Mouse (Mus musculus) stomach, embryonic 15.5 days (tissue): ENCODE results near the gene Tjap1. TPM values are rescaled to one million over a fixed set of nuclear protein-coding genes. Genes with fewer than 3 reads are reported as not detected.

Source experiments
- ATAC-seq: fragments of 200-750 bp; cut with Nextera tagmentation; 2 replicates; pipeline ENCODE4 v1.8.0; 2017; ENCODE audit warnings: low read depth, moderate number of reproducible peaks, moderate TSS enrichment; ENCODE audit not compliant: insufficient read depth, low FRiP score
- H3K27ac ChIP-seq: fragments of 300-500 bp; sonication (generic); 2 replicates; pipeline ENCODE4 v1.5.1; 2015; ENCODE audit warnings: mild to moderate bottlenecking, inconsistent platforms
- H3K27me3 ChIP-seq: fragments of 300-500 bp; sonication (generic); replicated peaks from 2 replicates; pipeline ENCODE4 v1.6.1; 2015; ENCODE audit warnings: inconsistent platforms
- H3K36me3 ChIP-seq: fragments of 300-500 bp; sonication (generic); 2 replicates; pipeline ENCODE4 v1.6.1; 2015; ENCODE audit warnings: inconsistent platforms
- H3K4me1 ChIP-seq: fragments of 300-500 bp; sonication (generic); 2 replicates; pipeline ENCODE4 v1.6.1; 2015; ENCODE audit warnings: inconsistent platforms
- H3K4me2 ChIP-seq: fragments of 300-500 bp; sonication (generic); 2 replicates; pipeline ENCODE4 v1.6.1; 2015; ENCODE audit warnings: mild to moderate bottlenecking, inconsistent platforms
- H3K4me3 ChIP-seq: fragments of 300-500 bp; sonication (generic); replicated peaks from 2 replicates; pipeline ENCODE4 v1.5.1; 2015; ENCODE audit warnings: inconsistent platforms
- H3K9ac ChIP-seq: fragments of 300-500 bp; sonication (generic); 2 replicates; pipeline ENCODE4 v1.6.1; 2015; ENCODE audit warnings: inconsistent platforms
- H3K9me3 ChIP-seq: fragments of 300-500 bp; sonication (generic); 2 replicates; pipeline ENCODE4 v1.6.1; 2016; ENCODE audit warnings: inconsistent platforms
- WGBS: fragments of 180-500 bp; shearing (Covaris S2); methylation state at CpG from one replicate; pipeline ENCODE4 v1.1.7; 2015; 5-methylcytosine and 5-hydroxymethylcytosine counted together
- polyA plus RNA-seq: library from polyadenylated mRNA; unstranded; fragments of >200 nt; fragmentation: Nextera tagmentation; extraction: Ambion mirVana; gene quantifications from 2 replicates; pipeline ENCODE4 v1.2.1, GENCODE M21; 2015

The Tjap1 gene
- 33.8 and 37.2 TPM in 2 replicates for polyA plus RNA-seq

DNA sequence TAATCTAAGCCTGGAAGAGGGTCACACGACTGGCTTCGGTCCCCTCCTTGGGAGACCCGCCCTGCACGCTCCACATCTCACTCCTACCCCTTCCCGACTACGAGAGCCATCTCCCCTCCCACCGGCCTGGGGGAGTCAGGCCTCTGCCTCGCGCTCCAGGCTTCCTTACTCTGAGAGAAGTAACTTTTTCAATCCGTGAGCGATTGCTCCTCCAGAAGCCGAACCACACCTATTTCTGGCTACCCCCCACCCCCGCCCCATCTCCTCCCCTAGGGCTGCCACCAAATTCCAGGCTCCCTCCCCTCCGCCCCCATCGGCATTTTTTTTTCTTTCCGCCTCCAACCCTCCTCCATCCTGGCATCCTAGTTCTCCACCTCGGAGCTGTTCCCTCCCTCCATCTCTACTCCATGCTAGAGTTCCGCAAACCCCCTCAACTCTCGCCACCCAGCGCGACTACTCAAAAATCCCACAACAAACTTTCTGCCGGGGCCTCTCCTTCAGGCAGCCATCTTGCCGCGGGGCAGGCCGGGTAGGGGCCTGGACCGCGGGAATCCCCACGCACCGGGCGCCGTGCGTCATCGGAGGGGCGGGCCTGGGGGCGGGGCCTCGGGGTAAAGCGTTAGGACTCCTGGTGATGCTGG is at the start of gene Tjap1:
Gene Tjap1 (minus strand): TSS at position 544 of the 641 bp plus-strand sequence.
- Histone ChIP-seq H3K4me3 (peak within 1 kb of the TSS; percentile 75), H3K4me2 (peak within 1 kb of the TSS; percentile 91), H3K36me3 (0 out of 2 replicates have a peak, but pooled peaks cover 23% of the 10 kb centered on the region), H3K27me3 (no peaks in the 10 kb centered on the region), H3K9ac (peak within 1 kb of the TSS; percentile 56), H3K27ac (peak within 1 kb of the TSS; percentile 82), H3K9me3 (no peaks in the 10 kb centered on the region), H3K4me1 (peaks cover 10% of the 10 kb centered on the region)
- peak; percentile 95 for ATAC-seq
- under 1% methylated on average over 37 of the region's 37 CpGs for WGBS

DNA sequence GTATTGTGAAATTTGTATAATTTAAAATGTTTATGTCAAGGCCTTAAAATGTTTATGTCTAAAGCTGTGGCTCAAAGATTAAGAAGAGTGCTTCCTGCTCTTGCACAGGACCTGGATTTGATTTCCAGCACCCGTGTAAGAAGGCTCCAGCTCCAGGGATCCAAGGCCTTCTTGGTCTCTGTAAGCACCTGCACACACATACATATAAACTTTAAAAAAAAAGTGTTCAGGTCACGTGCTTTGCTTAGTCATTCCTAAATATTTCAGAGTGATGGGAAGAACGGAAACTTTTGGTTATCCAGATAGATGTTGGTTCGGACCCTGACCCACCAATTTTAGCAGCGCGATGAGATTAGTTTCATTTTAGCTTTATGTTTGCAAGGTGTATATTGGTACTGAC is 45.9 kb upstream of the Tjap1 start:
- H3K4me2 ChIP-seq: peak overlapping the region; percentile 88
- no peak overlapping the region for H3K9ac ChIP-seq
- ATAC-seq: no peak
- peak overlapping the region; percentile 70; the same call in 1 of the 2 replicates for H3K4me3 ChIP-seq
- H3K9me3 ChIP-seq: no peaks in the 10 kb centered on the region
- peak overlapping the region; percentile 98; the same call in 1 of the 2 replicates for H3K27ac ChIP-seq
- peaks cover 4% of the 10 kb centered on the region; the same call in 1 of the 2 replicates for H3K4me1 ChIP-seq
- WGBS: 64% methylated on average over 6 of the region's 6 CpGs
- H3K36me3 ChIP-seq: peaks cover 9% of the 10 kb centered on the region; the same call in 1 of the 2 replicates
- H3K27me3 ChIP-seq: no peaks in the 10 kb centered on the region

DNA sequence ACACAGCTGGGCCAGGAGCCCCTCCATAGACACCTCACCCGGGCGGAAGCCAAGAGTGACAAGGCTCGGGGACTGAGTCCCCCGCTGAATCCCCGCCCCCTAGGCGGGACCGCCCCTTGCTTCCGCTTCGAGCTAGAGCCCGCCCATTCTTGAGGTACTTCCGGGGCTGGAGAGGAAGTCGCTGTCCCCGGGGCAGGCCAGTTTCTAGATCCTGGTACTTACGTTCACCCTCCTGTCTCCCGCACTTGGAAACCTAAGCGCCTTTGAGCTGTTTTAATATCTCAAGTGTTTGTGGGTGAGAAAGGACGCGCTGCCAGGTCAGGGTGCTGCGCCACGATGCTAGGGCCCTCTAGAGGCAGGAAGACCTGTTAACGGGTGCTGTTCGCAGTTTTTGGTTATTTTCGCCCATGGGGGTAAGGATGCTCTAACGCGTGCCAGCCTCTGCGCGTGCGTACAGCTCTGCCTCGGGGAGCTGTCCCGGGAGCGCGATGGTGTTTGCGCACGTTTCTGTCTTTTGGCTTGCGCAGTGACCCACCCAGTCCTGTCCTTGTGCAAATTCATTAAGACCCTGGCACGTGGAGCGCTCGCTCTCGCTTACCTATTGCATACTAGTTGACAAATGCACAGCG is 45.2 kb upstream of the Tjap1 start, which contains the start of gene Abcc10:
Gene Abcc10 (minus strand): TSS at position 447 of the 629 bp plus-strand sequence.
- H3K27ac ChIP-seq: peak within 1 kb of the TSS; percentile 98
- ATAC-seq: peak; percentile 98
- H3K27me3 ChIP-seq: no peaks in the 10 kb centered on the region
- H3K4me3 ChIP-seq: peak within 1 kb of the TSS; percentile 70
- peak within 1 kb of the TSS; percentile 72 for H3K9ac ChIP-seq
- peaks cover 16% of the 10 kb centered on the region; the same call in 1 of the 2 replicates for H3K36me3 ChIP-seq
- no peaks in the 10 kb centered on the region for H3K9me3 ChIP-seq
- peaks cover 4% of the 10 kb centered on the region; the same call in 1 of the 2 replicates for H3K4me1 ChIP-seq
- H3K4me2 ChIP-seq: peak within 1 kb of the TSS; percentile 88
- under 1% methylated on average over 40 of the region's 40 CpGs for WGBS

DNA sequence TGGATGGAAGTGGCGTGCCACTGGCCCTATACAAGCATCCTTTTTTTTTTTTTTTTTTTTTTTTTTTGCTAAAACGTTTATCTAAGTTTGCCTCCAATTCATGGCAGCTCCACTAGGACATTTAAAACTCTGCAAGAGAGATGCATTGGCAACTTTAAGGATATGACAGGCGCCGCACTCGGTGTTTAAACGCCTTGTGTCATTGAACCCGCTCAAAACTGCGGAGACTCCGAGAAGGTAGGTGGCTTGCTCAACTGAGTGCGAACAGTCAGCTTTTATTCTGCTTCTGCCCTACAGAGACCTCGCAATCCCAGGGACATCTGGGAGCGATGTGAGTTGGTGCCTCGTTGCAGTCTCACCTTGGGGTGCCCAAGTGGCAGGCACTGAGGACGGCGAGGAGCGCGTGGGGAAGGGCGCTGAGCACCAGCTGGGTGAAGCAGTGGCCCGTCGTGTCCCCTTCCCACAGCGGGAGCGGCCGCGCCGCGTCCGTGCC is 44.6 kb upstream of the Tjap1 start:
- Histone ChIP-seq H3K9me3 (no peaks in the 10 kb centered on the region), H3K4me1 (peaks cover 4% of the 10 kb centered on the region; the same call in 1 of the 2 replicates), H3K4me3 (peak overlapping the region; percentile 70), H3K36me3 (peaks cover 17% of the 10 kb centered on the region; the same call in 1 of the 2 replicates), H3K9ac (peak overlapping the region; percentile 72), H3K27ac (peak overlapping the region; percentile 98), H3K27me3 (no peaks in the 10 kb centered on the region), H3K4me2 (peak overlapping the region; percentile 88)
- whole genome bisulfite sequencing: 3% methylated on average over 27 of the region's 27 CpGs
- ATAC-seq: no peak

DNA sequence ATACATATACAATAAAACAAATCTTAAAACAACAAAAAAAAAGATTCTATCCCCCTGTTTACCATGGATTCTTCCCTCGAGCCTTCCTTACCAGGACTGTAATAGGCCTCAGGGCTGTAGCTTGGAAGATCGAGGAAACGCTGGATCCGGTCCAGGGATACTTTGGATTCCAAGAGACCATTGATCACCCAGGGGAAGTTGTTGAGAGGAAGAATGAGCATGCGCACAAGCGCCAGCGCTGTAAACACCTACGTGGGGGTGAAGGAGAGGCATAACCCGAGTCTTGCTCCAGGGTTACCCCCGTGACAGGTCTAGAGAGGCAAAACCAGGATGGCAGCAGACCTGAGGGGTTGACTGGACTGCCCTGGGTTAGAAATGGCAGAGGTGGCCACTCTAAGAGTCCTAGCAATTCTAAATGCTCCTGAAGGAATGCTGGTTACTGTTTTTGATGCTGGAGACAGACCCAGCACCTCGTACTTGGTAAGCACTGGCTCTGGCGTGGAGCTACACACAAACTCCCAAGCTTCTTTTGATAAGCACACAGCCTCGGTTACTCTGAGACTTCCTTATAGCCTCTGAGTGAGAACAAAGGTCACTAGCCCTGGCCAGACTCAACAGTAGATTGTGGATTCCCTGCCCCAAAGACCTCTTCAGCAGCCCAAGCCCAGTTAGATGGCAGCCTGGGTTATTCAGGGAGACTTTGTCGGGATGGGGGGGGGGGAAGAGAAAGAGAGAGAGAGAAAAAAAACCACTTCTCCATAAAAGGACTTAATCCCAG is 39.4 kb upstream of the Tjap1 start:
- Histone ChIP-seq H3K27me3 (no peaks in the 10 kb centered on the region), H3K4me3 (no peak overlapping the region), H3K27ac (no peak overlapping the region), H3K9me3 (0 out of 2 replicates have a peak, but pooled peaks cover 2% of the 10 kb centered on the region), H3K4me2 (no peak overlapping the region), H3K36me3 (peaks cover 21% of the 10 kb centered on the region; the same call in 1 of the 2 replicates), H3K4me1 (peaks cover 2% of the 10 kb centered on the region; the same call in 1 of the 2 replicates), H3K9ac (no peak overlapping the region)
- WGBS: 84% methylated on average over 14 of the region's 14 CpGs
- ATAC-seq: no peak

DNA sequence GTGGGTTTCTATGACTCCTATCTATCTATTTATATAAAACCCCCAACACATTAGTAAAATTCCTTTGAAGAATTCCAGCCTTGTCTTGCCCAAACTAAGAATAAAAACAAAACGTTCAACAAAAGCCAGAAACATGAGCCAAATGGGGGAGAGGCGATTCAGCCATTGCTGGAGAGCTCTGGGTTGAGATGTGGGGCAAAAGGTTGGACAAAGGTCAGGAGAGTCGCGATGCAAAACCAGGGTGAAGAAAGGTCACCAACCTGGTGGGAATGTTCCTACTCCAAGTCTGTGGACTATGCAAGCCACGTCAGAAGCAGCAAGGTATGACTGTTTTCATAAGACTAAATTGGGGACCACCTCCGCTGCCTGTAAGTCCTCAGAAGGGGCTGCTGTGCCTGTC is 37.7 kb upstream of the Tjap1 start:
- Histone ChIP-seq H3K27me3 (no peaks in the 10 kb centered on the region), H3K27ac (no peak overlapping the region), H3K4me1 (no peaks in the 10 kb centered on the region), H3K4me3 (no peak overlapping the region), H3K36me3 (peaks cover 21% of the 10 kb centered on the region; the same call in 1 of the 2 replicates), H3K4me2 (no peak overlapping the region), H3K9ac (no peak overlapping the region), H3K9me3 (0 out of 2 replicates have a peak, but pooled peaks cover 2% of the 10 kb centered on the region)
- ATAC-seq: no peak
- WGBS: 59% methylated on average over 6 of the region's 6 CpGs

DNA sequence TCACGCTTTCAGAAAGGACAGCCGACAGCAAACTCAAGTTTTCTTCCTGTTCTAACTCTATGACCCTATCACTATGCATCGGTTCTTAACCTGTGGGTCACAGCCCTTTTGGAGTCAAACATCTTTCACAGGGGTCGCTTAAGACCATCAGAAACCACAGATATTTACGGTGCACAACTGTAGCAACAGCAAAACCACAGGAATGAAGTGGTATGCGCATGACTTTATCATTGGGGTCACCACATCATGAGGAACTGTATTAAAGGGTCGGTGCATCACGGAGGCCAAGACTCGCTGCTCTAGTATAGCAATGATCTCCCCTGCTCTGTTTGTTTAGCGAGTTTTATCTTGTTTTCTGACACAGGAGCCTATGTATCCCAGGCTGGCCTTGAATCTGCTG is 33.0 kb upstream of the Tjap1 start:
- Histone ChIP-seq H3K4me3 (no peak overlapping the region), H3K4me1 (no peaks in the 10 kb centered on the region), H3K9ac (no peak overlapping the region), H3K27ac (no peak overlapping the region), H3K4me2 (no peak overlapping the region), H3K27me3 (no peaks in the 10 kb centered on the region), H3K9me3 (0 out of 2 replicates have a peak, but pooled peaks cover 2% of the 10 kb centered on the region), H3K36me3 (no peaks in the 10 kb centered on the region)
- ATAC-seq: no peak
- 81% methylated on average over 10 of the region's 10 CpGs for WGBS

DNA sequence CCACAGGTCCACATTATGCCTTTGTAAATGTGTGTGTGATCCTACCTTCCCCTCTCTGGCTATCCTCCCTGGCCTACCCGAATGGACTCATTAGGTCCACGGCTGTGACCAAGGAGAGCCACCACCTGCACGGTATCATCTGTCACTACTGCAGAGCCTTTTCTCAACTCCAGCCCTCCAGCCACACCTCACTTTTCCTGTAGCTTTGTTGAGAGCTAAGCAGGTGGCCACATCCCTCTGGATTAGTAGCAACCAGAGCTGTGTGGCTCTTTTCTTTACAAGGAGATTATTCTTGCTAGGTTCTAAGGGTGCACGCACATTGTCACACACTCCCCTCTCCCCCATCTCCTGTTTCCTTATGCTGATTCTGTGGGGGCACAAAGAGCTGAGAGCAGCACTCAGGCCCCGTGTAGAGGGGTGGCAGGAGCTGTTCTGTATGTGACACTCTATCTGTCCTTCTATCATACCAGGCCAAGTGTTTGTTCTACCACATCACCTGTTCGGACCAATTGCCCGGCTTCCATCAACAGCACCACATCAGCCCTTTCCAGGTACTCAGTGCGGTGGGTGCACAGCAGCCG is 30.4 kb upstream of the Tjap1 start:
- 81% methylated on average over 9 of the region's 9 CpGs for WGBS
- no peak overlapping the region for H3K4me2 ChIP-seq
- H3K9ac ChIP-seq: no peak overlapping the region
- no peak overlapping the region for H3K27ac ChIP-seq
- no peaks in the 10 kb centered on the region for H3K4me1 ChIP-seq
- H3K9me3 ChIP-seq: no peaks in the 10 kb centered on the region
- no peaks in the 10 kb centered on the region for H3K36me3 ChIP-seq
- no peaks in the 10 kb centered on the region for H3K27me3 ChIP-seq
- no peak for ATAC-seq
- no peak overlapping the region for H3K4me3 ChIP-seq

DNA sequence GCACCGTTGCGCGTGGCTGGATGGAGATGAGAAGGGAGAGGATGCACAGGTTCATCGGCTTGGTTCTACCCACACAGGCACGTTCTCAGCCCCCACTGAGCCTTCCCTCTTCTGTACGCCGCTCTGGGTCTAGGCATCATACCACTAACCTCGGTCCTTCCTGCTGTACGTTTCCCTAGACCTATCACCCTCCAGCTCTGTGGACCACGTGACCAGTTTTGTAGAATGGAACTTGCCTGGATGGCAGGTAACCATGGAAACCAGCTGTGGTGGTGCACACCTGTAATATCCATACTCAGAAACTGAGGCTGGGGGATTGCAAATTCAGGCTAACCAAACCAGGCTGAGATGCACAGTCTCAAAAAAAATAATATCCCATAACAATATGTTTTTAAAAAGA is 27.7 kb upstream of the Tjap1 start:
- no peaks in the 10 kb centered on the region for H3K27me3 ChIP-seq
- H3K27ac ChIP-seq: no peak overlapping the region
- no peak overlapping the region for H3K4me2 ChIP-seq
- H3K4me1 ChIP-seq: no peaks in the 10 kb centered on the region
- no peaks in the 10 kb centered on the region for H3K9me3 ChIP-seq
- no peaks in the 10 kb centered on the region for H3K36me3 ChIP-seq
- H3K4me3 ChIP-seq: no peak overlapping the region
- 85% methylated on average over 10 of the region's 10 CpGs for WGBS
- H3K9ac ChIP-seq: no peak overlapping the region
- ATAC-seq: no peak

DNA sequence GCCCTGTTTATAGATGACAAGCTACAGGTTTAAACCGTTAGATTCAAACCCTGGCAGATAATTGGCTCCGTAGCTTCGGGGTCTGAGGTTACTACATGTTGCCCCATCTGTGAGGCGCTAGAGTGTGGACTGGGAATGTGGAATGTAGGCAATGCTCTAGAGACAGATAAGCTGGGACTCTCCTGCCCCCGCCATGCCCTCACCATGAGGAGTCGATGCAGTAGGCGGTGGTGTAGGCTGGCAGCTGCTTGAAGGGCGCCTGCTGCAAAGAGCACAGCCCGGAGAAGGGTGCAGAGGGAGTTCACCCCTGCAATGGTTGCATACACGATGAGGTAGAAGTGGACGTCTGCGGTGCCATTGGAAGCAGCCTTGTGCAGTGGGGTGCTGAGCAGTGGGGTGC is 27.0 kb upstream of the Tjap1 start:
- Histone ChIP-seq H3K4me3 (no peak overlapping the region), H3K9ac (no peak overlapping the region), H3K9me3 (no peaks in the 10 kb centered on the region), H3K27me3 (no peaks in the 10 kb centered on the region), H3K36me3 (no peaks in the 10 kb centered on the region), H3K4me2 (no peak overlapping the region), H3K4me1 (no peaks in the 10 kb centered on the region), H3K27ac (no peak overlapping the region)
- no peak for ATAC-seq
- 78% methylated on average over 12 of the region's 12 CpGs for WGBS

DNA sequence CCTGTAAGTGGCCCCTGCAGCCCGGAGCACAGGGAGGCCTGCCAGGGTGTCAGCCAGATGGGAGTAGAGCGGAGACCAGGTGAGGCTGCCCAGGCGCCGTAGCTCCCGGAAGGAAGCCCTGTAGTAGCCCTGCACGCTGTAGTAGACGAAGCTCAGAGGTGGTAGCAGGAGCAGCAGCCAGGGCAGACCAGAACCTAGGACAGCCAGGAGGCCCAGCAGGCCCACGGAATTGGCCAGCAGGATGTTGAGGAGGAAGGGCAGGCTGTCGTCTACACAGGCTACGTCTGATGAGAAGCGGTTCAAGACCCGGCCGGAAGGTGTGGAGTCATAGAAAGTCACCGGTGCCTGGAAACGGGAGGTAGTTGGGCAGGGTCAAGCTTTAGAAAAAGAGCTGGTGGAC is 24.1 kb upstream of the Tjap1 start:
- Histone ChIP-seq H3K4me1 (no peaks in the 10 kb centered on the region), H3K9me3 (no peaks in the 10 kb centered on the region), H3K36me3 (no peaks in the 10 kb centered on the region), H3K27ac (no peak overlapping the region), H3K4me2 (no peak overlapping the region), H3K4me3 (no peak overlapping the region), H3K27me3 (no peaks in the 10 kb centered on the region), H3K9ac (no peak overlapping the region)
- WGBS: 90% methylated on average over 15 of the region's 15 CpGs
- no peak for ATAC-seq
